Mouse (Mus musculus) kidney, adult 2 months (tissue): ENCODE results near the gene Hba-x. TPM values are rescaled to one million over a fixed set of nuclear protein-coding genes. Genes with fewer than 3 reads are reported as not detected.

Experiments
- DNase-seq: peaks from one replicate; pipeline ENCODE4 v3.0.0; 2021
- H3K27ac ChIP-seq: fragments of 200-500 bp; 2 replicates; pipeline ENCODE4 v1.5.1; 2012; ENCODE audit warnings: low read depth, low read length, control low read depth, inconsistent platforms; ENCODE audit not compliant: insufficient read depth
- H3K27me3 ChIP-seq: fragments of 200-500 bp; replicated peaks from 2 replicates; pipeline ENCODE4 v1.6.1; 2012; ENCODE audit warnings: mild to moderate bottlenecking, moderate library complexity, low read length, inconsistent platforms; ENCODE audit not compliant: control insufficient read depth, insufficient read depth
- H3K36me3 ChIP-seq: fragments of 200-500 bp; 2 replicates; pipeline ENCODE4 v1.6.1; 2012; ENCODE audit warnings: mild to moderate bottlenecking, moderate library complexity, low read length, inconsistent platforms; ENCODE audit not compliant: control insufficient read depth, insufficient read depth
- H3K4me1 ChIP-seq: fragments of 200-500 bp; 2 replicates; pipeline ENCODE4 v1.6.1; 2011; ENCODE audit warnings: low read length; ENCODE audit not compliant: control insufficient read depth, insufficient read depth
- H3K4me3 ChIP-seq: fragments of 200-500 bp; 2 replicates; pipeline ENCODE4 v1.5.1; 2011; ENCODE audit warnings: mild to moderate bottlenecking, low read depth, low read length, control low read depth; ENCODE audit not compliant: insufficient read depth
- CTCF ChIP-seq: fragments of 200-500 bp; conservative IDR thresholded peaks from 2 replicates; pipeline ENCODE4 v1.5.1; 2011; ENCODE audit warnings: low read depth, mild to moderate bottlenecking, control low read depth, low read length, moderate library complexity, mixed read lengths; ENCODE audit not compliant: insufficient read depth, insufficient read length
- POLR2A ChIP-seq: fragments of 200-500 bp; IDR thresholded peaks from one replicate; pipeline ENCODE4 v1.6.1; 2011; ENCODE audit warnings: low read depth, low read length, control low read depth
- WGBS: fragments of 180-500 bp; shearing (Covaris S2); methylation state at CpG from one replicate; pipeline ENCODE4 v1.1.7; 2018; 5-methylcytosine and 5-hydroxymethylcytosine counted together
- polyA plus RNA-seq: library from polyadenylated mRNA; depleted of rRNA; stranded (reverse); fragments of >200 nt; gene quantifications from 2 replicates; pipeline ENCODE4 v1.2.3, GENCODE M21; 2012

The Hba-x gene
- polyA plus RNA-seq, 1 experiment = not detected

- no peaks in the 10 kb centered on the region for H3K4me1 ChIP-seq
- H3K36me3 ChIP-seq = peaks cover 1% of the 10 kb centered on the region
- no peak for TF ChIP-seq CTCF
- no peak for DNase-seq
- H3K27ac ChIP-seq = no peak overlapping the region
- WGBS = 69% methylated on average over 3 of the region's 3 CpGs
- H3K4me3 ChIP-seq = no peak overlapping the region
- H3K27me3 ChIP-seq = no peaks in the 10 kb centered on the region
Measured at GRCm38 (mm10) chr11:32248350-32248749, 27.9 kb upstream of the Hba-x start.

- no peak overlapping the region for H3K27ac ChIP-seq
- WGBS = 88% methylated on average over 8 of the region's 8 CpGs
- peaks cover 1% of the 10 kb centered on the region for H3K36me3 ChIP-seq
- no peaks in the 10 kb centered on the region for H3K27me3 ChIP-seq
- DNase-seq = no peak
- no peak for TF ChIP-seq CTCF
- no peak for TF ChIP-seq POLR2A
- no peak overlapping the region for H3K4me3 ChIP-seq
- no peaks in the 10 kb centered on the region for H3K4me1 ChIP-seq
Measured at GRCm38 (mm10) chr11:32250880-32251763, 25.1 kb upstream of the Hba-x start.

- TF ChIP-seq POLR2A = no peak
- no peak for TF ChIP-seq CTCF
- peaks cover 1% of the 10 kb centered on the region for H3K36me3 ChIP-seq
- H3K4me3 ChIP-seq = no peak overlapping the region
- no peaks in the 10 kb centered on the region for H3K27me3 ChIP-seq
- H3K27ac ChIP-seq = no peak overlapping the region
- WGBS = 100% methylated on average over 1 of the region's 1 CpGs
- no peaks in the 10 kb centered on the region for H3K4me1 ChIP-seq
- DNase-seq = no peak
Measured at GRCm38 (mm10) chr11:32253121-32253520, 23.1 kb upstream of the Hba-x start.

DNA sequence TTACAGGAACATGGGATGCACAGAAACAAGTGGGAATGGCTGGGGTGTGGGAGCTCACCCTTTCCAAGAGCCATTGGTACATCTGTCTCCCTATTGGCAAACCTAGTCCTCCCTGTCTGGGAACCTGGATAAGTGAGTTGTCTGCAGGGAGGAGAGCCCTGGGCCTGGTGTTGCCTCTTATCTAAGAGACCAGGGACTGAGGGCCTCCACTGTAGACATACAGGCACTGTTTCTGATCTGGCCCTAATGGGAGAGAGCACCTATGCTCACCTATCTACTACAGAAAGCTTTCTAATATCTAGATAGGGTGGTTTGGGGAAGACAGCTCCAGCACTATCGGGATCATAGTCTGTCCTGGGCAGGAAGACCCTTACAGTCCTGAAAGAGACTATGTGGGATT, 20.1 kb upstream of the Hba-x start:
- Histone ChIP-seq H3K36me3 (no peaks in the 10 kb centered on the region; the same call in 1 of the 2 replicates), H3K27ac (no peak overlapping the region), H3K4me3 (no peak overlapping the region), H3K4me1 (no peaks in the 10 kb centered on the region), H3K27me3 (no peaks in the 10 kb centered on the region)
- TF ChIP-seq POLR2A = no peak
- TF ChIP-seq CTCF = no peak
- WGBS = 100% methylated on average over 1 of the region's 1 CpGs
- no peak for DNase-seq

GRCm38 (mm10) chr11:32256566-32256965, 19.6 kb upstream of the Hba-x start:
- WGBS = 89% methylated on average over 3 of the region's 3 CpGs
- peaks cover under 1% of the 10 kb centered on the region; the same call in 1 of the 2 replicates for H3K36me3 ChIP-seq
- no peak overlapping the region for H3K4me3 ChIP-seq
- no peaks in the 10 kb centered on the region for H3K27me3 ChIP-seq
- no peak for DNase-seq
- TF ChIP-seq CTCF (no peak), POLR2A (no peak)
- H3K4me1 ChIP-seq = no peaks in the 10 kb centered on the region
- no peak overlapping the region for H3K27ac ChIP-seq

DNA sequence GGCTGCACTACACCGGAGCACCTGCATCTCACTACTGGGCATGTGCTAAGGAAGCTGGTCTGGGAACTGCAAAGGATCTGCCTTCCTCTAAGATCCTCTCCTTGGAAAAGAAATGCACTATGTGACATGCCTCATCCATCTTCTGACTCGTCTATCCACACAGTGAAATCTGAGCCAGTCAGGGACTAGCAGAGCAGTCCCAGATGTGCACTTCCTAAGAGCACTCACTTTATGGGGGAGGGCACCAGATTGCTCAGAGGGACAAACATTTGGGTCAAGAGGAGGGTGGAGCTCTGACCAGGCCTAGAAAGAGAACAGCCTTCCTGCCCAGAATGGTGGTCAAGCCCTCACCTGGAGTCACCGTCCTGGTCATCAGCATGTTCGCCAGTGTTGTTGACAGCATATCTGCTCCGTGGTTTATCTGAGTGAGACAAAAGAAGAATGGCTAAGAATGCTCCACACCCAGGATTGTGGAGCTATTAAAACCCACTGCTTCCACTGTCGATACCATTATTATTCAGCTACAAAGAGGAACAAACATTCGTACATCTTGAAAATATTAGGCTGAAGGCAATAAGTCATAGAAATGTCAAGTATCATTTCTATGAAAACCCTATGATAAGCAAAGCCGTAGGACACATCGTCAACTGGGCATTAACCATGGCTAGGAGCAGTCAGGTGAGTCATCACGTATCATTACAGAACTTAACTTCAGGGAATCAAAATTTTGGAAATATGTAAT, 13.4 kb upstream of the Hba-x start:
- Histone ChIP-seq H3K4me1 (peaks cover under 1% of the 10 kb centered on the region; the same call in 1 of the 2 replicates), H3K36me3 (peaks cover 2% of the 10 kb centered on the region; the same call in 1 of the 2 replicates), H3K4me3 (no peak overlapping the region), H3K27ac (no peak overlapping the region), H3K27me3 (no peaks in the 10 kb centered on the region)
- WGBS = 75% methylated on average over 10 of the region's 10 CpGs
- no peak for TF ChIP-seq CTCF
- no peak for TF ChIP-seq POLR2A
- no peak for DNase-seq

GRCm38 (mm10) chr11:32265117-32265738, 11.0 kb upstream of the Hba-x start:
- Histone ChIP-seq H3K4me1 (peaks cover 2% of the 10 kb centered on the region; the same call in 1 of the 2 replicates), H3K27me3 (no peaks in the 10 kb centered on the region), H3K36me3 (peaks cover 2% of the 10 kb centered on the region; the same call in 1 of the 2 replicates), H3K27ac (no peak overlapping the region), H3K4me3 (no peak overlapping the region)
- no peak for DNase-seq
- TF ChIP-seq POLR2A (no peak), CTCF (no peak)
- WGBS = 85% methylated on average over 3 of the region's 3 CpGs
